Mouse (Mus musculus) left cerebral cortex, adult 11 months (tissue): ENCODE measurements at regions not wholly inside any gene's neighbourhood (a gene's known extent, or its start where the extent isn't known, plus 50 kb on each side); places are given as distances from the start of the nearest gene placed in this dataset.
A peak's percentile ranks its signal among the peaks of the same experiment; 100 is the strongest.

ENCODE experiments used
- DNase-seq: peaks from one replicate; pipeline ENCODE4 v3.0.0; 2022; ENCODE audit warnings: low spot score

DNA sequence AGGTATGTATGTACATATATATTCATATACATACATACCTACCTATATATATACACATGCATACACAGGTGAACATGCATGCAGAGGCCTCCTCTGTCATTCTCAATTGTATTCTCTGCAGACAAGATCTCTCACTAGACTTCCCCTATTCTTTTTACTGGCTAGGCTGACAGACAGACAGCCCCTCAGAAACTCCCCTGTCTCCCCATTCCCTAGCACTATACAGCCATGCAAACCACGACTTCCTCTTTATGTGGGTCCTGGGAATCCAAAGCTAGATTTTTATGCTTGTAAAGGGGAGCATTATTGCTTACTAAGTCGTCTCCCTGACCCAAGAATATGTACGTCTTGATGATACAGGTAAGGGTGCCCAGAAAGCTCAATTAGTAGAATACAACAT, 86.9 kb downstream of the Fam124b start:
- no peak for DNase-seq

DNA sequence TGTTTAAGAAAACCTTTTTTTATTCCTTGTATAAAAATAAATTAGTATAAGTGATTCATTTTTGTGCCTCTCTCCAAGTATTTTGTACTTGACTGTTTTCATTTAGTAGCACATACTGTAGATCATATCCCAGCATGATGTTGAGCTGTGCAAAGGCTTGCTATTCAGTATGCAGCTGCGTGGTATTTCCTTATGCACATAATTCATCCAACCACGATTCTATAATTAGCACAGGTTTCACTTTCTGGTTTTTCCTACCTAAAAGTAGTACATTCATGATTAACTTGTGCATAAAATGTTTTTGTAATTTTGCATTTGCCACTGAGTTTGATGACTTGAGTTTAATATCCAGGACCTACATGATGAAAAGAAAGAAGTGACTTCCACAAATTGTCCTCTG, 94.3 kb downstream of the Fam124b start:
- peak; percentile 32 for DNase-seq

DNA sequence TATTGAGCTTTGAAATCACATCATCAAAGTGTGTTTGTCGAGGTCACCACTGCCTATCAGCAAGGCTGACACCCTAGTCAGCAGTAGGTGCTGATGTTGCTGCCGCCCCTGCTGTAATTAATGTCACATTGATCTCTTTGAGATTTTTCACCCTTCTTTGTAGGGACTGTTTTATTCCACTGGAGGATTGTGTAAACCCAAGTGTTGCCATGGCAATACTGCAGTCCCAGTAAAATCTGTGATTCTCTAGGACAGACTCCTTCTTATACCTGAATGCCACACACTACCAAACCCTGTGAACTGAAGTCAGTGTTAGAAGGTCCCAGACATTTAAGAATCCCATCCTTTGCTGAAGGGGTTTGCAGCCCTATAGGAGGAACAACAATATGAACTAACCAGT, 102.4 kb downstream of the Fam124b start:
- no peak for DNase-seq

DNA sequence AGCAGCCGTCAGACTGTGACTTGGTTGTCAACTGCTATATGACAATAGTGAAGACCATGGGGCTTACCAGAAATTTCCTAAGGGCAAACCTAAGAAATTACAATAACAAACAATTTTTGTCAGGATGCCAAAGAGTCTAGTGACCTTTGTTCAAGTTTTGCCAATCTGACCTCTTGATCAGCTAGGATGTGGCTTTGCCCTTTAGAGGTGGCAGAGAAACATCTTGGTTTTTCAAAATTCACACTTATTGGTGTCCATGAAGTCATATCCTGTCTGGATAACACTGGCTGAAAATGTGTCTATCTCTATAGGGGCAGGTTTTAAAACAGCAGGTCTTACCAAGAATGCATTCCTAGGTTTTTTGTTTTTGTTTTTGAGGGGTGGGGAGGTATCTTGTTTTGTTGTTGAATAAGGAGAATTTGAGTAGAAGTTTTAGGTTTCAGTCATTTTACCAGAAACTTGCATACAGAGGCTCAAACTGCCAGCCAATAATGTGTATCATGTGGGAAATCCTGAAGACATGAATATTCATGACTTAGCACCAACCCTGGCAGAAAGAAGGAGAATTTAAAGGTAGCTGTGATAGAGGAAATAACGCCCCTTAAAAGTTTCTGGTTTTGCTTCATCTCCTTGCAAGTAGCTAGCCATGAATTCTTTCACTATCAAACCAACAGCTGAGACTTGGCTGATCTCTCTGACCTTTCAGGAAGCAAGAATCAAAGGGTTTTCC, 110.4 kb downstream of the Fam124b start:
- no peak for DNase-seq

DNA sequence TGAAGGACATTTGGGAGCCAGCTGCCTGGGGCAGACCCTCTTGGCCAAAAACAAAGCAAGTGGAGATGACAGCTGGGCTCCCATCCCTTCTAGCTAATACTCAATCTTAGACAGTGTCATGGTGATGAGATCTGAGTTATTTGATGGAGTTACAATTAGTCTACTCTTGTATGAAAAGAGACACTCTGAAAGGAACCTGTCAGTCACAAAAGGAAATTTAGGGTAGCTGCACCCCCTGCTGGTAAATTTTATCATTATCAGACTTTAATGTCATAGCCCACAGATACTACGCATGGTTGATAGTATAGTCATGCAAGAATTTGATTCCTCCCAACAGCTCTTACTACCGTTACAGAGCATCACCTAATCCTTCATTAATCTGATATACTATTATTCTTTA, 112.0 kb downstream of the Fam124b start:
- peak; percentile 38 for DNase-seq

DNA sequence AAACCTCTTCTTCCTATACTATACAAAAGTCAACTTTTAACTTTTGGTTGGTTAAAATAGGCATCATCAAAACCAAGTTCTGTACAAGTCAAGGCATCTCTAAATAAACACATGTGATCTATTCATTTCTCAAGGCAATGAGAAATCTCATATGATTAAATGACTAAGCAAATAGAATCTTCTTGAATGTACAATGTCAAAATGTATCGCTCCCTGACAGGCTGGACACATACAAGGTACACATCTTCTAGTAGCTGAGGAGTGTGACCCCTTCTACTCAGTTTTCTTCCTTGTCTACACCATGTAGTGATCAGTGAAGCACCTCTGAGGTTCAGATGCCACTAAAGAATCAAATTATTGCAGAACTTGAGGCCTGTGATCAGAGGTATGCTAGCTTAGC, 120.0 kb downstream of the Fam124b start:
- DNase-seq = no peak

DNA sequence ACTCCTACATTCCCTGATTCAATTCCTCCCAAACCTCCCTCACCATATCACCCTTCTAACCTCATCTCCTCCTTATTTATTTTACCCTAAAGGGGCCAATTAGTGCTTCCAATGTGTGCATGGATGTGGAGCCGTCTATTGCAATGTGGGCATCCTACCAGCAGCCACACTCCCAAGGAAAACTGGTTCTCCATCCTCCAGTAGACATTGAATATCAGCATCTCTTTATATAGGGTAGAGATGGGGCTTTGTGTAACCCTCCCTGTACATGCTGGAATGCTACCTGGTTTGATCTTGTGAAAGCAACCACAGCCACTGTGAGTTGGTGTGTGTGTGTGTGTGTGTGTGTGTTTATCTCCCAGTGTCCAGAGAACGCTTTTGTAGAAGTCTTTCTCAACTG, 126.5 kb downstream of the Fam124b start:
- no peak for DNase-seq

DNA sequence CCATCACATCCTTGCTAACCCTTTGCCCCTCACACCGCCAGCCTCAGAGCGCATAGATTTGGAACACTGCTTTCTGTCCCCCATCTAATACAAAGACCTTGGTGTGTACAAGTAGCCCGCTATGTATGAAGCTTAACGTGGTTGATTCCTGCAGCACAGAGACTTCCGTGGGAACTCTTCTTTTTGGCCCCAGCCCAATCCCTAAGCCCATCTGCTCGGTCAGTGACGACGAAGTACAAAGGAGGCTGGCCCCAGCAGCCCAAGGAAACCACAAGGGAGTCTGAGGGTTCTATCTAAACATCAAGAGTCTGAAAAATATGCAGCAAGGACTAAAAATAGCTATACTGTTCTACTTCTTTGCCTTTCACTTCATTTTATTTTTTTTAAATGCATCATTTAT, 126.9 kb downstream of the Fam124b start:
- DNase-seq = no peak

DNA sequence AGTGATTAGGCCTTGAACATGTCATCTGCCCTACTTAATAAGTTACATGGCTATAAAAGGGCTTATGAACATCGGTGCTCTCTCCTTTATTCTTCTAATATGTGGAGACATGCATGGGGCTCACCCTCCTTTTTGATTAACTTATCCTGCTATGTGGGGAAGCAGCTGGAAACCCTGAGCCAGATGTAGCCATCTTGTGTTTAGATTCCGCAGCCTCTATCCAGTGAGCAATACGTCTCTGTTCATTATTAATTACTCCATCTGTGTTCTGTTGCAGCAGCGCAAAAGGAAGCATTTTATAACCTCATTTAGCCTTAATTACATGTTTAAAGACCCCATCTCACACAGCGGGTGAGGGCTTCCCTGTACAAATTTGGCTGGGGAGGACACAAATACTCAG, 129.6 kb downstream of the Fam124b start:
- no peak for DNase-seq

DNA sequence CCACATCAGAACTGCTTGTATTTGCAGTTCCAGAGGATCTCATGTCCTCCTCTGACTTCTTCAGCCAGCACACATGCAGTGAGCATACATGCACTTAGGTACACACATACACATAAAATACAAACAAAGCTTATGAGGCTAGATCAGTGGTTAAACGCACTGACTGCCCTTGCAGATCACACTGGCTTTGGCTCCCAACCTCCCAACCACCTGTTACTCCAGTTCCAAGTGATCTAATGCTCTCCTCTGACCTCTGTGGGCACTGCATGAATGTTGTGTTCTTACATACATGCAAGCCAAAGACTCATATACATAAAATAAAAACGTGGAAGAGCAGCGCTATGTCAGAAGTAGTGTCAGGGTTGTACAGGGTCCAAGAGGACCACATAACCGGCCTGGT, 141.9 kb downstream of the Fam124b start:
- no peak for DNase-seq

DNA sequence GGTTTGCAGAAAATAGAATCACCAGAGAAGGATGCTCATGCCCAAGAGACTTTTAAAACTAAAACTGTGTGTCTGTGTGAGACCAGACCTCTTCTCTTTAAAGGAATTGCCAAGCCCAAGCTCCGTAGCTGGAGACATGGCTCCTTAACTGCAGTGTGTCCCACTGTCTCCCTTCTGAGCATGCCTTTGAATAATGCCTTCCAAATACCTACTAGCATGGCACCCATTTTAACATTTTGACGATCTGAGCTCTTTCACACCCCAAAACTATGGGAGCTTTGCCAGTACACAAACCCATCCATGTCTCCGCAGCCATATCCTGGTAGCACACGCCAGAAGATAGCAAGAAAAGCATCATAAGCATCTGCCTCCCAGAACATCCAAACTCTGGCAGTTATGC, 143.9 kb downstream of the Fam124b start:
- no peak for DNase-seq

DNA sequence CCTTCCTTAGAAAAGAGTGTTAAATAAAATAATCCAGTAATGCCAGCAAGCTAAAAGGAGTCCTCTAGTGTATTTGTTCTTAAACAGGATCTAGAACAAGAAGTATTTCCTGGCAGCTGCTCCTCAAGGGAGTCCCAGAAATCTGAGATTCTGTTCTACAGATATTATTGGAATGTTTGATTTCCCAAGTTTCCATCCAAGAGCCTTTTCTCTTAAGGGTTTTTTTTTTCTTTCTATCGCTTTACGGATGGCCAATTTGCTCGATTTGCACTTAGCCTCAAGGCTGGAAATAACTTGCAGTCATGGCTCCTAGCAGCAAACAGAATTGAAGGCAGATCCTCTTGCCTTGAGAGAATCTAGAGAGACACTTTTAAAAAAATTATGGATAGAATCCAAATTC, 144.3 kb downstream of the Fam124b start:
- peak; percentile 12 for DNase-seq

DNA sequence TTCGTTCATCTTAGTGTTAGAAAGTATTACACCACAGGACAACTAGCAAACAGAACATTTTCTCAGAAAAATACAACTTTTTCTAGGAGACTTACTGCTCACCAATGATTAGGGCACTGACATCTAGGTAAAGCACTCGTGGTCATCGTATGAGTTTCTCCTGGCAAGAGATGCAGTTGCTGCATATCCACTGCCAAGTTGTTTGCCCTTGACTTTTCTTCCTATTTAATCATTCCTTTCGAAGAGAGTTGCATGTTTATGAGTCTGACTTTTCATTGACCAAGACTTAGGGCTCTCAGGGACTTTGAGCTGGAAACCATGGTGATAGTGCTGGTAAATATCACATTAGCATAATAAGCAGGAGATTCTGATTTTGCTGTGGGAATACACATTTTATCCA, 149.1 kb downstream of the Fam124b start:
- DNase-seq = no peak

DNA sequence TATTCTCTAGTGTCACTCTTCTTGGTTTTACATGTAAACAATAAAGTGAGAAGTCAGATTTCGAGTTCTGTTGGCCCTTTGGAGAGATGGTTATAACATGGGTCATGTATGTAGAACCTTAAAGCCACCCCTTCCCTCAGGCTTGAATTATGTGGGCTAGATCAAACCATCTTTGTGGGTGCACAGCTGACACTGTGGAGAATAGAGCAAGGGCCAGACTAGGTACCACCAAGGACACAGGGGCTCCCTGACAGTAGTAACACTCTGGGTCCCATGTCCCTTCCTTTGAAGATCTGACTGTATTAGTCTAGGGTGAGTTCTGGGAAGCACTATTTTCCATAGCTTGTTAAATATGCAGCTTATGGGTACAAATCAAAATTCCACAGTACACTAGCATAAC, 156.2 kb downstream of the Fam124b start:
- no peak for DNase-seq

DNA sequence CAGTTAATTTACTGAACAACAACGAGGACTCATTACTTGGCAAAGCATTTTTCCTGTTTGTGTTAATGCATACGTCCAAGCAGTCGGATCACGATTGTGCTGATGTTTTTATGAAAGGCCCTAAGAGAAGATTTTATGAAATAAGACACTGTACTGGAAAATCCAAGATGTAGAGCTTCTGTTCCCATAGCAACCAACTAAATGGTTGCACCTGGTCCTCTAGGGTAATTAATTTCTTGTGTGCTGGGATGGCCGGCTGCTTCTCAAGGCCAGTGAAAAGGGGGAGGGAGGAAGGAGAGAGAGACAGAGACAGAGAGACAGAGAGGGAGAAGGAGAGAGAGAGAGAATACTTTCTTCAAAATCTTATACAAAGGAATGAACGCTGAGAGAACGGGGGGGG, 156.6 kb downstream of the Fam124b start:
- DNase-seq = no peak

DNA sequence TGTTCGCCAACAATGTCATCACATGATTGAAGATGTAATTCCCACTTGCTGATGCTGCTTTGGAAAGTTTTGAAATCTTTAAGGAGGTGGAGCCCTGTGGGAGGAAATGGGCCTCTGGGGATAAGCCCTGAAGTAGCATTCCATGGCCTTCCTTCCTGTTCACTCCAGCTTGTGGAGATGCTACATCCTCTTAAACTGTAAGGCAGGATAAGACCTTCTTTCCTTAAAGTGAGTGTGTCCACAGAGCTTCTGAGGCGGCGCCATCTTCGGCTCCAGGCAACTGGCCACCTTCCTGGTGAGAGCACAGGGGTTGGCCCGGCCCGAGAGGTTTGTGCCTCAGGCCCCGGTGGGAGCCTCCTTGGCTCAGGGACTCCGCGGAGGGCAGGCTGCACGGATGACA, 173.1 kb downstream of the Fam124b start:
- no peak for DNase-seq

DNA sequence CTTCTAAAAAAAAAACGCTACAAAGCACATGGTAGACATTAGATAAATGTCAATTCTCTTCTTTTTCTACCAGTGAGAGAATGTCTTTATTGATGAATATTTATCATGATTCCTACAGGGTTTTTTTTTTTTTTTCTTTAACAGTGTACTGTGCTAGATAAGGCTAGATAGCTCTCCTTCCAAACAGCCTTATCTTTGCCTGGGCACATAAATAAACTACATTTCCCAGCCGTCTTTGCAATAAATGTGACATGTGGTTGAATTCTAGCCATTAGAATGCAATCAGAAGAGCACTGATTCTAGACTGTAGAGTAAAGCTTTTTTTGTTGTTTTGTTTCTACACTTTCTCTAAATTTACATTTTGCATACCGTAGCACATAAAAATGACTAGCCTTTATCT, 177.9 kb downstream of the Fam124b start:
- DNase-seq = no peak

DNA sequence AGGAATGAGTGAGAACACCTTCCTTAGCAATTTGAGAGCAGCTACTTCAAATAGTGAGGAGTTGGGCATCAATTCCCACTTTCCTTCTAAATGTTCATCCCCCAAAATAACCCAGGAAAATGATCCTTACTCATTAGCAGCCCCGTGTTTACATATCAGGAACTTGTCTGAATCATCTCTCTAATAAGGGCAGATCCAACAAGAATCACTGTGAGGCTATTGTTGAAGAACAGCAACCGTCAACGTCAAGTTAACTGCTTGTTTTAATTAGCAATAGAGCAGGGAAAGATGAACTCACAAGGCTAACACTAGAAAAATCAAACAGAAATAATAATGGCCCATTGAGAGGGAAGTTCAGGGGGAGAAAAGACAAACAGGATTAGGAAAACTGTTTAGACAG, 178.4 kb downstream of the Fam124b start:
- no peak for DNase-seq

DNA sequence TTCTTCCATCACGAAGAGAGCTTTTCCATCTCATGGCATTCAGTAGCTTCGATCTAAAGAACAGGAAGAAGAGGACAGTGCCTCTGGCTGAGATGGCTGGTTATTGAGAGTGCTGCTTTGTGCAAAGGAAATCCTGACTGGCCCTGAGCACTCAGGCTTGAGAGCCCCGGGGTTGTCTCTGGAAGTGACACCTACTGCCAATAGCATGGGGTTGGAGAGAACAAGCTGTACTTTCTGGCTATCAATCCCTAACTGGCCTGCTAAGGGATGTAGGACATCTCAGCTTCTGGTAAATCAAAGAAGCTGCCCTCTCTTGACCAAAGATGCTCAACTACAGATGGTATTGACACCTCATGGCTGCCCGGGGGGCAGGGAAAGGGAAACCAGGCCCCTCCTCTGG, 178.2 kb upstream of the Serpine2 start:
- no peak for DNase-seq

DNA sequence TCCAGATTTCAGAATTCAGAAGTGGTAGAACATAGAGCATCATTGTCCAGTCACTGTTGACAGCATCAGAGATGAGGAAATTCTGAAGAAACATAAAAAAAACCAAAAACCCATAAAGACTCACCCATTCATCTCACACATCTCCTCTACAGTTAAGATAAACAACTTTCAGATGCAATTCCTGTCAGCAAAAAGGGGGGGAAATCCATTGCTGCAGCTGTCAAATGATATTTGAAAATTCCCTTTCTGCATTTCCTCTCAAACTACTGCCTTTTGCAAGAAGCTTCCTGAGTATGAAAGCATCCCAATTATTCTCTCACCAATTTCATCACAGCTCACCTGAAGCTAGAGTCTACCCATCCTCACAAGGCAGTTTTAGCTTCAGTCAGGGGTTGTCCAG, 177.1 kb upstream of the Serpine2 start:
- DNase-seq = no peak

DNA sequence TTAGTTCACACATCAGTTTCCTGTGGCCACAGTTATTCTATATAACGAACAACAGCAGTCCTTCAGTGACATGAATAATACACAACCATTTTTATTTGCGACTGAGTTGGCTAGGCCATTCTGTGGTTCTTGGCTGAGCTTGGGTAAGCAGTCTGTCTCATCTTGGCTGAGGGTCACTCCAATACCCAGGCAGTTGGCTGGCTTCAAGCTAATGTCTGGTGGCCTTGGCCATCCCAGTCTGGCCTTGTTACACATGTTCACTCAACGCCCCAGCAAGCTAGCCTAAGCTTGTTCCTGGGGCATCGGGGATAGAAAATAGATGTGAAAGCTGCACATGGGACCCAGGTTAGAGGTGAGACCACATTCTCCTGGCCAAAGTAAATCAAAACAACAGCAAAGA, 175.5 kb upstream of the Serpine2 start:
- DNase-seq = no peak

DNA sequence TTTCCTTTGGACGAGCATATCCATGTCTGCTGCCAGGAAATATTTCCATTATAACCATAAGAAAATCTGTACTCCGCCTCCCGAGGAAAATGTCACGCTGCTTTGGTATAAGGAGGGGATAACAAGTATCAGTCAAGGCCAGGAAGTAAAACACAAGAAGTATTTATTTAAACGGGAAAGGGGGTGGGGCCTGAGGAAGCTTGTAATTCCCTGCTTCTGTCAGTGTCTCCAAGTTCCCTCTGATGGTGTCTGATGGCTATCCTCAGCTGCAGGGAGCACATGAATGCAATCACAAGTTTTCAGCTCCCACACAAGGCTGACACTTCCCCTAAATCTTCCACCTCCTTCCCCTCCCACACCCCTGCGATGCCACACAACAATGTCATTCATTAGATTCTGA, 172.5 kb upstream of the Serpine2 start:
- no peak for DNase-seq

DNA sequence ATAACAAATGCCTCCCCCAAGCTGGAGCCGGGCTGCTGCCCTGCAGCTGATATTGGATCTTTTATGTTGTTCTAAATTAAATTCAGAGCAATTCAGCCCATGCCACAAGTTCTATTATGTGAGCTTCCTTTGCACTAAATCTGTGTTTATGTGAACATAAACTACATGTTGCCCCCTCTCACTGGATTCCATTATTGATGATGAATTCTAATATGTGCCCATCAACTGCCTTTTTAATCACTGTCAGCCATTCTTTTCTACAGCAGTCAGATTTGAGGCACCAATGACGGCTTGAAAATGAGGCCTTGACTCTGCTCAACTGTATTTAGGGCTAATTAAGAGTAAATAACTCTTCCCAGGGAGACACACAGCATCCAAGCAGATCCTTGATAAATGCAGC, 172.1 kb upstream of the Serpine2 start:
- no peak for DNase-seq

DNA sequence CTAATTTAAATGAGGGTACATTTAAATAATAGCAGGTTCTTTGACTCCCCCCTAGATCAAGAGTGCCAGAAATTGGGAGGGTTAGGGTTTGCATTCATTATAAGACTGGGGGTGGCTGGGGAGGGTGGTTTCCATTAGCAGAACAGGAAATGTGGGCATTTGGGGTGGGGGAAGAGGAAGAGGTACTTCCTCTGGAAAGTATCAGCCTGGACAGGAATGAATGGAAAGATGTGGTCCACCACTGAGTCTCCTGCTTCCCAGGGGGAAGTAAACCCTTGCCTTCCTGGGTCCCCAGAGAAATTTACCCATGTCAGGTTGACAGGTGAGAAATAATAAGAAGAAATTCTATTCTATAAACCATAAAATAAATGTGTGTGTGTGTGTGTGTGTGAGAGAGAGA, 171.5 kb upstream of the Serpine2 start:
- DNase-seq = no peak

DNA sequence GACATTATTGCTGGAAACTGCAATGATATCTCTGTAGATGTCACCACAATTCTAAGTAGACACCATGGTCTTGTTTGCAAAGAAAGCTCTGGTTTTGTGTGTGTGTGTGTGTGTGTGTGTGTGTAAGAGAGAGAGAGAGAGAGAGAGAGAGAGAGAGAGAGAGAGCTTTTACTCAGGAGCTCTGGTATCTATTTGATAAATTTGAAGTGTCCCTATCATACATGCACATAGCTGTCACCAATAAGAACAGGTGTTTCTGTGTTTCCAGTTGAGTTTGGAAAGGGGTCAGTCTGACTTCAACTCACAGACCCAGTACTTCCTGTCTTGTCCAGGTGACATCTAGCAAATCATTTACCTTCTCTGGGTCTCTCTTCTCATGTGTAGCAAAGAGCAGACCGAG, 169.7 kb upstream of the Serpine2 start:
- no peak for DNase-seq
